Mouse (Mus musculus) c-Kit-positive CD71-positive TER-119-negative erythroid progenitor cells, embryonic 14.5 days (primary cell): ENCODE measurements at regions not wholly inside any gene's neighbourhood (a gene's known extent, or its start where the extent isn't known, plus 50 kb on each side); places are given as distances from the start of the nearest gene placed in this dataset.

Source experiments
- DNase-seq: peaks from one replicate; pipeline ENCODE4 v3.0.0-alpha.2; 2013; ENCODE audit warnings: low read depth

DNA sequence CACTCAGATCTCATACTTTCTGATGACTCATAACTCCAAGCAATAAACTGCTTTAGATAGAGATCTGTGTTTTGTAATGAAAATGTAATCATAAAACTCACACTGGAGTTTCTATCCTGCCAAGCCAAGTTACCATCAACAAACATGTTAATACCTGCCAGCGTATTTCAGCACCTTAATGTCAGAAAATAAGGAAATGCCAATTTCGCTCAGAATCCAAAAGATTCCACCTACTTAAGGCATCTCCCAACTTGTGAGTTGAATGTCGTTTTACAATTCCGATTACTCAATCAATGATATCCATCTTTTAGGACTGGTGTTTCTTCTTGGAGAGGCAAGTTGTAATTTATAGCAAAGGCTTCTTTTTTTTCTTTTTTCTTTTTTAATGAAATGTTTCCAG is 850.5 kb downstream of the Epha4 start:
- no peak for DNase-seq

DNA sequence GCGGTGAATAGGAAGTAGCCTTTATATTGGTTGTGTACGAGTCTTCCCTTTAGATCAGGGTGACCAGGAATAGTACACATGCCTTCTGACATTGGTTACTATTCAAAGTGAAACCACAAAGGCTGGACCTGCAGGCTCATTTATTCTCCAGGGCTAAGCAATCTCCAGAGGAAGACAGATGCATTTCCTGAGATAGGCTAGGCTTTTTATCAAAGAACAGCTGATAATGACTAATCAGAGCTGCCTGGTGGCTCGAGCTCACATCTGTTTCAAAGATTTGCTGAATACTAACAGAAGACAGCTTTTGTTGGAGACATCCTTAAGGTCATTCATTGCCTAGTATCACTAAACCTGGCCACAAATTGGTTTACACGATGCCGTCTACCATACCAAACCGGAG is 838.1 kb downstream of the Epha4 start:
- no peak for DNase-seq

DNA sequence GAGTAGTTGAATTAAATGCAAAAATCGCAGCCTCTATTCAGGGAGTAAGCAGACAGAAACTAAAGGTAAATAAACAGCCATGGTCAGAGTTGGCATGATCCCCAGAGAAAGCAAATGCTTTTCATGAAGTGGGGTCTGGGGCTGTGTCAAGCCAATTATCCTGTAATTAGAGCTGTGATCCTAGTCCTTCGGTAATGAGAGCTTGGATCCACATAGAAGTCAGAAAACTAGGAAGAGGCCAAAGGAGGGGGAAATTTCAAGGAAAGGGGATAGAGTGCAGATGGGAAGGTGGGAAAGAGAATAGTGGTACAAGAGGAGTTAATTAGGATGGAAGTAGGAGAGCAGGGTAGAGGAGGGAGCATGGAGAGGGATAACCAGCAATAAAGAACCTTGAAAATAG is 809.3 kb downstream of the Epha4 start:
- DNase-seq, result no peak

DNA sequence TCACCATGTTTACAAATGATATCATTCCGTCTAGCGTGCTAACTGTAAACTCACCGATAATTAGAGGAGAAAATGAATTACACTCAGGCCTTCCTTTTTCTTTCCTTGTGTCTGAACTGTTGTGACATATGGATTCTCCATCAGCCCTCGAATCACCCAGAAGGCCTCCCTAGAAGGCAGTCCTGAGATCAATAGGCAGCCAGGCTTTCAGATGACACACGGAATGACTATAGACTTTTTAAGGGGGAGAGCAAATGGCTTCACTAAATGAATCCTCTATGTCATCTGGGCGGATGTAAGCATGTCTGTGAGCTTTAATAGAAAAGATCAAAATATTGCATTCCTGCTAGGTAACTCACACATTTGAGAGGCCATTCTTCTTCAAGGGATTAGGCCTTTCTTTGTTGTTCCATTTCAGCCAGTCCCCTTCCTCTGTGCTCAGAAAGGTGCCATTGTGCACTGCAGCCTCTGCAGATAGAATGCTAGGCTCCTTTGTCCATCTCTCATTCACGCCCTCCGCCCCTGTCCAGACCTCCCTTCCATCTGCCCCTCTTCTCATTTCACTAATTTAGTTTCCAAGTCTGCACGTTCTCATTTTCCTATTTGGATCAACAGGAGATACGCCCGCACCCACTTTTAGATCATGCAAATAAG is 797.1 kb downstream of the Epha4 start:
- no peak for DNase-seq

DNA sequence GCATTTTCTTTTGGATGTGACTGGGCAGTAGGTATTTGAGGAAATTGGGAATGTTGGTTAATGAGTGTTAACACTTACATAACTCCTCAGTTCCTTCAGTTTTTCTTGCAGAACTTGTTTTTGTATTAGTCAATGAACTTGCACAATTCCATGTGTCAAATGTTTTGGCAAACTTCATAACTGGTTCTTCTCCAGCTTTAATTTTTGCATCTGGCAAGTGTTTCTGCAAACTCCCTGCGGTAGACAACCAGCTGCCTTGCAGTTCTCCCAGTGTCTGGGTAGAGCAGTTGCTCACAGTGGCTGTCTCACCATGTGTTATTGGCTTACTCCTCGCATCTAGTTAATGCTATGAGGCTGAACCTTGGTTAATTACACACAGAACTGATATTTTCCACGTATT is 790.4 kb downstream of the Epha4 start:
- no peak for DNase-seq

DNA sequence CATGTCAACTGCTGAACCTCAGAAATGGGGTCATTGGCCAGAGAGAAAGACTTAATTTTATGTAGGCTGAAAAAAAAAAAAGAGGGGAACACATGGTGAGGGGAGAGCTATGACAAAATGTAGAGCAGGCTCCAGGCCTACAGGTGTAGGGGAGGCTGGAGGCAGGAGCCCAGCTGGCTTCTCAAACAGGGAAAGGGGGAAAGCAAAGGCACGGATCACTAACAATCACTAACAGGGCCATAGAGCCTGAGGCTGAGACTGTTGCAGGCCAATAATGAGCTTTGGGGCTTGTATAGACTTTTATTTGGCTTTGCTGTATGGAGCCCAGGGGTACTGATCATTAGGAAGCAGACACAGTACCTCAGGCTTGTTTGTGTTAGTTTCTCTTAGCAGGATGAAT is 777.9 kb downstream of the Epha4 start:
- no peak for DNase-seq

DNA sequence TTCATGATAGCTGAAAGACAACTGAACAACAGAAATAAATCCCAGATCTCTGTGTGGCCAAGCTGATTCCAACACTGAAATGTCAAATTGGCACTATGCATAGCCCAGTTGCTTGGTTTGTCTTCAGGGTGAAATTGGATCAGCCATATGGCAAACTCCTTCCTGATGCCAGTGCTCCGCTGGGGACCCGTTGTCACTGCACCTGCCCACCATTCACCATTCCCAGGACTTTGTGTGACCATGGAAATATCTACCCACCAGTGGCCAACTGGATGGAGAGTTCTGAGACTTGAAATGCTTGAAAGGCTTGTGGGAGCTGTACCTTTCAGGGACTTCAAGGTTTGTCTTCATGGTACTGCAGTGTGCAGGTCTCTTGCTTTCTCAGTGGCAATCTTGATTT is 777.2 kb downstream of the Epha4 start:
- no peak for DNase-seq

DNA sequence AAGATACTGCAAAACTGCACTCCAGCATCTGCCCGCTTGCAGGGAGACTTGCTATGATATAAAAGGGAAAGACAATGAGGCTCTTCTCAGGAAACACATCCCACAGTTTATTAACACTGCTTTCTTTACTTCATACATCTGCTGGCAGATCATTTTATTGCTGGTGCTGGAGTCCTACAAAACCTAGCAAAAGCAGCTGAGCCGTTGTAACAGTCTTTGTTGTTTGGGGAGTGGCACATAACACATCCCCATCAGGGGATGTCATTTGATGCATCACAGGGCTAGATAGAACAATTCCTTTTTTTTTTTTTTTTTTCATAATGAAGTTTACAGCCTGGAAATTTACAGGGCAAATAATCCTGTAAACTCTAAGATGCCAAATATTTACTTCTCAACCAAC is 742.2 kb downstream of the Epha4 start:
- no peak for DNase-seq

DNA sequence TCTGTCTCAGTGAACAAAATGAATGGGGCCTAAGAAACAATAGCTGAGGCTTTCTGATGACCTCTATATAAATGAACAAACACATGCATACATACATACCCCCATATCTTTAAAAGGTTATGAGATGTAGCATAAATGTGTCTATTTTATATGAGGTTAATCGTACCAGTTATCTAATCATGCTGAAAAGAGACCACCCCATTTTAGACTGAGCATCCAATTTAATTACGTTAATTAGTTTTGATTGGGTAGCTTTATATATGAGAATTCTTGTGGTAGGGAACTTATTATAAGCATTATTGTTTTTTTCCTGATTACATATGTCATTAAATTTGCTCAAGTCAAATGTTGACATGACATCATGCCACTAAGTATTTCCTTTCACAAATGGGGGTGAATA is 728.0 kb downstream of the Epha4 start:
- DNase-seq, result no peak

DNA sequence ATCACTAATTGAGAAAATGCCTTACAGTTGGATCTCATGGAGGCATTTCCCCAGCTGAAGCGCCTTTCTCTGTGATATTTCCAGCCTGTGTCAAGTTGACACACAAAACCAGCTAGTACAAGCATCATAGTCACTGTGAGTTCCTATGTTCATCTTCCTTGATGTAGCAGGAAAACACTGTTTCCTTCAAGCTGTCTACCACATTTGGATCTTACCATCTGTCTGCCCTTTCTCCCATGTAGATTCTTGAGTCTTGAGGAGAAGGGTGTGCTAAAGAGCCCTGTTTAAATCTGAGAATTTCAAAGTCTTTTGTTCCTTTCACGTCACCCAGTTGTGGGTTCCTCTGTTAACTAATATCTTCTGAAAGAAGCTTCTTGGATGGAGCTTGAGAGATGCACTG is 721.5 kb downstream of the Epha4 start:
- no peak for DNase-seq

DNA sequence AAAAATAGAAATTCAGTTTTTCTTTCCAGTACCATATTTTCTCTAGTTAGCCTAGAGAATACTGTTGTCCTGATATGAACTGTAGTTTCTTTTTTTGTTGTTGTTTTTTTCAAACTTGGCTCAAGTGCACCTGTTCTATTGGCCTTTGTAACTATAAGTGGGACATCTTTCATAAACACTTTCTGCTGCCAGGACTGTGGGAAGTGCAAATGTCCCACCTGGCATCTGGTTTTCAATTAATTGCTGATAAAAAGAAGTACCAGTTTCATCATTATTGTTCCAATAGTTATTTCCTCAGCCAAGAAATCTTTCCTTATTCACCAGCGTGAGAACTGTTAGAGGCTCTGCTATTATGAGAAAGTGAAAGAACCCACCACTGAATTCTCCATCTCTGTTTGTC is 695.0 kb downstream of the Epha4 start:
- DNase-seq, result no peak

DNA sequence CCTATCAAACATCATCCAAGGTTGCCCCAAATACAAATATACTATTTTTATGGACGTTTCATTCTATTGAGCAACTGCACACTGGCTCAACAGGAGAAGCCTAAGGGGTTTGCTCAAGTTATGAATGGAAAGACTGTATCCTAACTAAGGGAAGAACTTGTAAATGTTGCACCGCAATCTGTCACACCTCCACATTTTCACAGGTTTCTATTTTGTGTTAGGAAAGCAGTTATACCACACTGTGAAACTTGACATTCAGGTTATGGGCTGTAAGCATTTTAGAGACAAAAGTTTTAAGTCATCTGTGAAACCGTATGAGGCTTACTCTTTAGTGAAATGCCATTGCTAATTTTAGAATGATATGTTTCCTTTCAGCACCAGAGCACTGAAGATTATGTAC is 693.3 kb downstream of the Epha4 start:
- DNase-seq, result no peak

DNA sequence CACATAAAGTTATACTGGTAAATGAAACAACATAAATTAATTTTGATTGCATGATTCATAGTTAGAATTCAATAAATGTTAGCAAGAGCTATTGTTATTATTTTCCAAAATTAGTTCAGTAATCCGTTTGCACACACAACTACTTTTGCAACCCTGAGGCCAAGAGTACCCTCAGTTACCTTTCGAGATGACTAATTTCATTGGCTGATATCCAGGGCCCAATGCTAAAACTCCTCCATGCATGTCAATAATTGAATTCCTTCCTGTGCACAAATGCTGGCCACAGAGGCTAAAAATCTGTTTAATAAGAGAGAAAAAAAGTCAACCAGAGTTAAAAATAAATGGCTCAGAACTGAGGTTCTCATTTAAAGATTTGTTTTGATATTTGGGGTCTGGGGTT is 685.2 kb downstream of the Epha4 start:
- DNase-seq, result no peak

DNA sequence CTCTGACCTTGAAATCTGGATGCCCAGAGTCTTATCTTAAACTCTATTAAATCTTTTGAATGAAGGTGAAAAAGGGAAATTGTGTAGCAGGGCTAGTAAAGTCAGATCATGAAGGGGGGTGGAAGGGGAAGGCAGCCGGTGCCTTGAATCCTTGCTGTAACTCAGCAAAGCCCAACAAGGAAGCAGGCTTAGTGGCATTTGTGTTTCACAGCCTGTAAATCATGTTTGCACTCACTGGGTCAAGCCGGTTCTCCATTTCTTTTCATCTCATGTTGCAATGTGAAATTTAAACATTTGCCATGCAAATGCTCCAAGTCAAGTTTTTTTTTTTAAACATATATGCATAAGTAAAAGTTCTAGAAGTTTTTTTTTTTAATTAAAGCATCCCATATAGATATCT is 682.6 kb downstream of the Epha4 start:
- no peak for DNase-seq

DNA sequence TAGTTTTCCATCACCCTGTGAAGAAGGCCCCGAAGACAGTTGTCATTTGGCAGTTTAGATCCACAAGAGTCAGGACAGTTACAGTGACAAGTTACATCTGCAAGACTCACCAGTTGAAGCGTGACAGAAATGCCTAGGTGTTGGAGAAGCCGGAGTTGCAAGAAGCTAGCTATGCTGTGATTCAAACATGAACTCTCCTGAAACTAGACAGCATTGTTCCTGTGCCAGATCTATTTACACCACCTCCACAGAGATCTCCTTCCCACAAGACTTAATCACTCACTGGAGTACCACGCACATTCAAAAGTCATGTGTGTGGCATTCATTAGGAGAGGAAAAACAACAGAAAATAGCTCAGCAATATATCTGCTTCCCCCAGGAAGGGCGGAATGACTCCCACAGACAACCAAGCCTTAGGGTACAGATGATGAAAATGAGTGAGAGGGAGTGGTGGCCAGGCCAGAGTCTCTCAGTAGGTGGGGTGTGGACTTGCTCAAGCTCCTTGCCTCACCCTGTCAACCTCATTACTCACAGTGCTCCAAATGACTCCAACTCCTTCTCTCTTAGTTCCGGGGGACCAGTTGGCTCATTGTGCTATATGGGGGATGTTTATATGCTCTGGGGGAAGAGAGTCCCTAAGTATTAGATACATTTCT is 679.7 kb downstream of the Epha4 start:
- no peak for DNase-seq

DNA sequence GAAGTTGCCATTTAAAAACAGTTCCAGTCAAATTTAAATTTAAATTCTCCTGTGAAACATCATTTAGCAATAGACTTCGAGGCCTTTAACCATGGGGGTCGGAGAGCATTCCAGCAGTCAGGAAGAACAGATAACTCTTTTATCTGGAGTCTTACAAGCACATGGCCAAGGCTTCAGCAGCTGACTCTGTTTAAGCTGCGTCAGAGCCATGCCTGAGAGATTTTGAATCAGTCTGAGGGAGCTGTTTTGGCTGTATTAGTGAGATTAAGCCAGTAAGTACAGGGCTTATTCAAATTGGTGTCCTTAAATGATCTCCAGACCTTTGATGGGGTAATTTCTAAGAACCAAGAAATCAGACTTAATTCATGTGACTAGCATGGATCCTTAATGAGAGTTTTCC is 665.5 kb downstream of the Epha4 start:
- DNase-seq, result no peak

DNA sequence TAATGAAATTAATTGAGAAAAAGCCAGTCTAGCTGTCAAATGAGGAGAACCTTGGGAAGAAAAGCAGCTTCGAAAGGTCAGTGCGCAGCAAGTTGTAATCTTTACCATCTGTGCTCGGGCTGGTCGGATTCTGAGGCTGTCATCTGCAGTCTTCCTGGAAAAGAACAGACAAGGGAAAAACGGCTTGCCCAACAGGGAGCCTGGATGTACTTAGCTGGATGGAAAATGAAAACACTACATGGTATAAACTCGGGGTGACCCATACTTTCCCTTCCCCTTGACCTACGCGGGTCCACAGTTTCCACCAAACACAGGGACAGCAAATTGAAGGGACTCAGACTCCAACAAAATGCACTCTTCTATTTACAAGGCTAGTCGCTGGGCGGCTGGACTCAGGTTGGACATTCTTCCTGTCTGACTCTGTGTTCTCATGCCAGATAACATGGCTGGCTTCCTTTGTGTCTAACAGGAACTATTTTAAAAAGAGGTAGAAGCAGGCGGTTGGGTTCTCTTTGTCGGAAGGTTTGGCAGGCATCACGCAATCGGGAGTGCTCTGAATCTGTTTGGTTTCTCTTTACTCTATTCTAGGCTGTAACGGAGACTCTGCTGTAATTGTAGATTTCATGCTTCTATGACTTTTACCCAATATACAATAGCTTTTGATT is 648.5 kb downstream of the Epha4 start:
- DNase-seq, result no peak

DNA sequence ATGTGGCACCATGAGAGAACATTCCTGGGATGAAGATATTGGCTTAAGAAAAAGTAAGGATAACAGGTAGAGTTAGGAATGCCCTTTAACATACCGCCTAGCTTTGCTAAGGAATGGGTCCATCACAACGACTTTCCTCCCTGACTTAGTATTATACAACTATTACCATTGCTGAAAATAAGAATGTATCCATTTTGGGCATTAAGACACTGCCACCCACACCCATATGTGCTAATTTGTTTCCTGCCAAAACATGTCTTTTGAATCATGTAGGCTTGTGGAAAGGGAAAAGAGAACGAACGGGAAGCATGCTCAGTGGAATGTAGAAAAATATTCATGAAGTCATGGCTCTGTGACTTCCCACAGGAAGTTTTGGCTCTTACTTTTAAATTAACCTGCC is 641.7 kb downstream of the Epha4 start:
- DNase-seq, result no peak

DNA sequence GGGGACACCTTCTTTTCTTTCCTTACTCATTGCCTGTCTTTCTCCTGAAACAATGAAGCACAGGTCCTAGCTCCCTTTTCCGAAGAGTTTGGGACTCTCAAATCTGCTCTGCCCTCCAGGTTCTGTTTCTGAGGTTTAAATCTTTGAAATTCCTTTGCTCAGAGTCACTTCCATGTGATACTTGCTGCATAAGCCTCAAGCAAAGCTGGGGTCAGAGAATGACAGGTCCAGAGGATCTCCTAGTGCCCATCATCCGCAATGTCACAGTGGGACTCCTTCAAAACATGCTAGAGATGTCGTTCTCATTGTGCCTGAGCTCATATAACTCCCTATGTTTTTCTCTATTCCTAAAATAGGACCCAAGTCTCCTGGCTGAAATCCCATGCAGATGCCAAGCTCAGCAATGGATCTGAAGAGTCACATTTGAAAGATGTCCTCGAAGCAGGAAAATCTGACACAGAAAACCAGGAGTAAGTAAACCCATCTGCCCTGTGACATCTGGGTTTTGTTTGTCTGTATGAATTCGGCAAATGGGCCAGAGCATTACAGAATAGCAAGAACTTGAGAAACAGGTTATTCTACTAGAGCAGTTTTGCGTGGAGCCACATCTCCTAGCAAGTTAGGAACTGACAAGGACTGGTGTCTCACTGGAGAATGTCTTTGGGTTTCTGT is 634.6 kb downstream of the Epha4 start:
- no peak for DNase-seq

DNA sequence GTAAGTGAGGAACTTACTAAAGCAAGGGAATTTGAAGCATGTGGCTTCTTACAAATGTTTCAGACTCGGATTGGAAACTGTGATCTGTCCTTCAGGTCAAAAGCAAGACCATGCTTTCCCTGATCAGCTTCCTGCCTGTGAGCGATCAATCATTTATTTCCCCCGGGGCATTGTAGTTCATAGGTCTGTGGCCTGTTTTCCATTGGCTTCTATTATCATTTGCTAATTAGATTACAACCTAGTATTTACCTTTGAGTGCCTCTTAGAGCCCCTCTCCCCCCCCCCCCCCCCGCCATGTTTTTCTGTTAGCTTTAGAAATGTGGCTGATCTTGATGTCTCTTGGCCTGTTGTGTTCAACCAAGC is 634.1 kb downstream of the Epha4 start:
- no peak for DNase-seq

DNA sequence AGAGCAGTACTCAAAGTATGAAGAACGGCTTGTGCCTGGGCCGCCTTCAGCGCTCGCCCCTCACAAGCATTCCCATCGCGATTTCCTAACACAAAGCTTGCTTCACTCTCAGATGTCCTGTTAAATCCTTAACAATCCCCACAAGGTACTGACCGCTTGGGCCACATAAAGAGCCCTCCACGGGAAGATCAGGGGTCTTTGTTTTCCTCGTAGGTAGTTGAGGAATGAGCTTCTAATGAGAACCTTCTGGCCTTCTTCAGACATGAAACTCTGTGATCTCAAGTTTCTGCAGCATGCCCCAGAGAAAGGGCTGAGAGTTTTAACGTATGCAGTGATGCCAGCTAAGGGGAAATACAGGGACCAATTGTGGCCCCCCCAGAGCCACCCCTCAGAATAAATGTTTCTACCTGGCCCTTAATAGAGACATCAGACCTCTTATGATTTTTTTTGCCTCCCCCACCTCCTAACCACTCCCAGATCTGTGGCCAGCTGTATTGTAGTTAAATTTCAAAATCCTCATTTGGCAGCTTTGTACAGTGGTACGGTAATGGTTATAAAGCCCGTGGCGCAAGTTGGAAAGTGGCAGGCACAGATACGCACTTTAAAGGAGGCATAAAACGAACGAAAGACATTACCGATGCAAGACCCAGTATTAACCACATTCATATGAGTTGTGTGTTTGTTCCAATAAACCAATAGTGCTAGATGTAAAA is 618.6 kb downstream of the Epha4 start:
- DNase-seq, result no peak

DNA sequence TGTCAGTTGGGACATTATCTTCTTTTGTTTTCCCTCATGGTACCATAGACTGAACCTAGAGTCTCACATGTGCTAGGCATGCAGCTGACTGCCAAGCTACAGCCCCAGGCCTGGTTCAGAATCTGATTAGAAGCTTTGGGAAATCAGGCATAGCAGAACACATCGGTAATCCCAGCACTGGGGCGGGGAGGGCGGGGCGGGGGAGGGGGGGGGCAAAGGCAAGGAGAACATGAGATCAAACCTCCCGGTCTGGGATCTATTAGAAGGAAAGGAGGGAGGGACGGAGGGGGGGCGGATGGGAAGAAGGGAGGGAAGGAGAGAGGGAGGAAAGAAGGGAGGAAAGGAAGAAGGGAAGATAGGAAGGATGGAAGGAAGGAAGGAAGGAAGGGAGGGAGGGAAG is 617.5 kb downstream of the Epha4 start:
- no peak for DNase-seq

DNA sequence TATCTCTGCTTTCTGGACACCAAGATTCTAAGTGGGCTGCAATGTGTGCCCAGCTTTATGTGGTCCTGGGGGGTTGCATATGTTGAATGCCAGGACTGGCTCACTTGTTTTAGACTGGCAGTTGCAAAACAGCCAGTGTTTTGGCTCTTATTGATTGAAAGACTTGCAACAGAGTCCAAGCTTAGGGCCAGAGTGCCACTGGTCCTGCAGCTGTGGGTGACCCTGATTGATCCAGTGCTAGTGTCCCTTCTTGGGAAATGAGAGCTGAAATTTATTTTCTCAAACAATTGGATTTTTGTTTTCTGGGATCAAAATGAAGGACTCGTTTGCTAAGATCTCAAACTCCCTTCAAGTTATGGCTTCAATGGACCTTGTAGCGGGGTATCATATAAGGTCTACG is 603.4 kb downstream of the Epha4 start:
- no peak for DNase-seq
